Mouse (Mus musculus) liver, embryonic 15.5 days (tissue): ENCODE data around the gene Slc38a2. TPM values are rescaled to one million over a fixed set of nuclear protein-coding genes. Genes with fewer than 3 reads are reported as not detected.

ENCODE experiments used
- ATAC-seq: fragments of 200-750 bp; cut with Nextera tagmentation; 2 replicates; pipeline ENCODE4 v1.8.0; 2017; ENCODE audit warnings: moderate number of reproducible peaks, mild to moderate bottlenecking, moderate library complexity; ENCODE audit not compliant: insufficient read depth
- H3K27ac ChIP-seq: fragments of 300-500 bp; sonication (generic); replicated peaks from 2 replicates; pipeline ENCODE4 v1.5.1; 2015; ENCODE audit warnings: mild to moderate bottlenecking, inconsistent platforms
- H3K27me3 ChIP-seq: fragments of 300-500 bp; sonication (generic); 2 replicates; pipeline ENCODE4 v1.6.1; 2015; ENCODE audit warnings: mild to moderate bottlenecking, inconsistent platforms
- H3K36me3 ChIP-seq: fragments of 300-500 bp; sonication (generic); replicated peaks from 2 replicates; pipeline ENCODE4 v1.6.1; 2015; ENCODE audit warnings: moderate library complexity, mild to moderate bottlenecking, inconsistent platforms
- H3K4me1 ChIP-seq: fragments of 300-500 bp; sonication (generic); replicated peaks from 2 replicates; pipeline ENCODE4 v1.6.1; 2015; ENCODE audit warnings: inconsistent platforms
- H3K4me2 ChIP-seq: fragments of 300-500 bp; sonication (generic); 2 replicates; pipeline ENCODE4 v1.6.1; 2015; ENCODE audit warnings: moderate library complexity, mild to moderate bottlenecking, inconsistent platforms
- H3K4me3 ChIP-seq: fragments of 300-500 bp; sonication (generic); replicated peaks from 2 replicates; pipeline ENCODE4 v1.5.1; 2015; ENCODE audit warnings: mild to moderate bottlenecking, inconsistent platforms
- H3K9ac ChIP-seq: fragments of 300-500 bp; sonication (generic); 2 replicates; pipeline ENCODE4 v1.6.1; 2015; ENCODE audit warnings: moderate library complexity, mild to moderate bottlenecking, inconsistent platforms
- H3K9me3 ChIP-seq: fragments of 300-500 bp; sonication (generic); replicated peaks from 2 replicates; pipeline ENCODE4 v1.6.1; 2016; ENCODE audit warnings: inconsistent platforms
- WGBS: fragments of 180-500 bp; shearing (Covaris S2); methylation state at CpG from one replicate; pipeline ENCODE4 v1.1.7; 2015; ENCODE audit warnings: mixed read lengths; ENCODE audit not compliant: insufficient replicate concordance; 5-methylcytosine and 5-hydroxymethylcytosine counted together
- polyA plus RNA-seq: library from polyadenylated mRNA; unstranded; fragments of >200 nt; fragmentation: Nextera tagmentation; extraction: Ambion mirVana; gene quantifications from 2 replicates; pipeline ENCODE4 v1.2.1, GENCODE M21; 2015

The Slc38a2 gene
- polyA plus RNA-seq, 1 experiment from 2014 or later: 33.8 TPM

DNA sequence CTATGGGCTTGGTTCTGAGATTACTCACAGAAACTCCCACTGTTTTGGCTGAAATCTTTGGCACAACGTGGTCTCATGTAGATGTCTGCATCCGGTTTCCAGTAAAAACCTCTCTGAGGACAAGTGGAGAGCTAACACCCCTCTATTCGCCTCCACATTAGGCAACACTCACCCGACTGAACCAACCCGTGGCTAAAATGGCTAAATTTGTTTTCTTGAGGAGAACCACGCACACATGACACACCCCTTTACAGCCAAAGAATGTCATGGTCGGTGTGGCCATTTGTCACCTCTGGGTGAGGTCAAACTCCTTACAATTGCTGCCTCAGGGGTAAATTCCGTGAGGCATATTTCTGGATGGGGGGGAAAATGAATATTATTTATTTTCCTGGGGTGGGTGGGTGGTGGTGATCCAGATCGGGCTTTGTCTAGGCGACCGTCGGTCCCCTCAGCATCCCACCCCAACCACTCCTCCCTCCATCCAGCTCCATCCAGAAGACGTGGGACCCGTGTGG, 9.5 kb upstream of the Slc38a2 start:
- H3K27ac ChIP-seq: peak overlapping the region; percentile 93
- H3K4me2 ChIP-seq: peak overlapping the region; percentile 100
- WGBS: 19% methylated on average over 14 of the region's 14 CpGs
- no peaks in the 10 kb centered on the region for H3K36me3 ChIP-seq
- peak overlapping the region; percentile 84 for H3K9ac ChIP-seq
- H3K4me3 ChIP-seq: peak overlapping the region; percentile 83
- no peaks in the 10 kb centered on the region for H3K27me3 ChIP-seq
- H3K9me3 ChIP-seq: no peaks in the 10 kb centered on the region
- peaks cover 29% of the 10 kb centered on the region for H3K4me1 ChIP-seq
- peak; percentile 1; the same call in 1 of the 2 replicates for ATAC-seq

DNA sequence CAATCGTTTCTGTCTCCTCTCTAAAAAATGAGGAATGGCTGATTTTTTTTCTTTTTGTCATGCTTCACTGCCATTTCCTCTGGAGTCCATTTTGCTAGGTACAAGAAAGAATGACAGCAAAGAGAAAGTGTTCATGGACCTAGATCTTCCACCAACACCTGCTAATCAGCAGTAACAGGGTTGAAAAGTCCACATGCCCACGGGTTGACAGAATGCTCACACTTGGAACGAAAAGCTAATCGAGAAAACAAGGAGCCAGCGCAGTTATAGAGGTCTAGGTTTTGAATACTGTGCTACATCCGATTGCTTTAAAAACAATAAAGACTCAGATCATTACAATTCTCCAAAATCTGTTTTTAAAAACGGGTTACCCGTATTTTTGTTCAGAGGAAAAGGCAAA, 8.9 kb upstream of the Slc38a2 start:
- Histone ChIP-seq H3K4me2 (peak overlapping the region; percentile 100; the same call in 1 of the 2 replicates), H3K4me1 (peaks cover 29% of the 10 kb centered on the region), H3K27me3 (no peaks in the 10 kb centered on the region), H3K36me3 (no peaks in the 10 kb centered on the region), H3K4me3 (no peak overlapping the region), H3K9ac (peak overlapping the region; percentile 84; the same call in 1 of the 2 replicates), H3K27ac (peak overlapping the region; percentile 93; the same call in 1 of the 2 replicates), H3K9me3 (no peaks in the 10 kb centered on the region)
- 68% methylated on average over 8 of the region's 8 CpGs for WGBS
- ATAC-seq: no peak

DNA sequence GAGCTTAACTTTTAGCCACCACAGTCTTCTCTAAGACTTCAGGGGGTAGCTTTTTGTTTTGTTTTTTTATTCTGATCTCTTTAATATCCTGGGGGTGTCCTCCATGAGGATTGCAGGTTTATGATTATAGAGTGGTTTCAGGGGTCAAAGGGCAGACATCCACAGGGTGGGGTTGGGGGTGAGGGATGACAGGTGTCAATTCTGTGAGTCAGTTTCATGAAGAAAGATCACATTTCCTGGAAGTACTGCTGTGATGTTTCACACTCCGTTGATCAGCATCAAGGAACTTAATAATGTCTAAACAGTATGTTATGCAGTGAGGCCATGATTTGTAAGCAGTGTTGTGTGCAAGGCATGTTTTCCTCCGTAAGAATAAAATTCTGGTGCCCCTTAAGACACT, 8.4 kb upstream of the Slc38a2 start:
- H3K9ac ChIP-seq: no peak overlapping the region
- H3K9me3 ChIP-seq: no peaks in the 10 kb centered on the region
- no peak overlapping the region for H3K4me3 ChIP-seq
- H3K4me2 ChIP-seq: no peak overlapping the region
- H3K36me3 ChIP-seq: no peaks in the 10 kb centered on the region
- H3K27ac ChIP-seq: no peak overlapping the region
- no peaks in the 10 kb centered on the region for H3K27me3 ChIP-seq
- peaks cover 29% of the 10 kb centered on the region for H3K4me1 ChIP-seq
- 63% methylated on average over 2 of the region's 2 CpGs for WGBS
- no peak for ATAC-seq

DNA sequence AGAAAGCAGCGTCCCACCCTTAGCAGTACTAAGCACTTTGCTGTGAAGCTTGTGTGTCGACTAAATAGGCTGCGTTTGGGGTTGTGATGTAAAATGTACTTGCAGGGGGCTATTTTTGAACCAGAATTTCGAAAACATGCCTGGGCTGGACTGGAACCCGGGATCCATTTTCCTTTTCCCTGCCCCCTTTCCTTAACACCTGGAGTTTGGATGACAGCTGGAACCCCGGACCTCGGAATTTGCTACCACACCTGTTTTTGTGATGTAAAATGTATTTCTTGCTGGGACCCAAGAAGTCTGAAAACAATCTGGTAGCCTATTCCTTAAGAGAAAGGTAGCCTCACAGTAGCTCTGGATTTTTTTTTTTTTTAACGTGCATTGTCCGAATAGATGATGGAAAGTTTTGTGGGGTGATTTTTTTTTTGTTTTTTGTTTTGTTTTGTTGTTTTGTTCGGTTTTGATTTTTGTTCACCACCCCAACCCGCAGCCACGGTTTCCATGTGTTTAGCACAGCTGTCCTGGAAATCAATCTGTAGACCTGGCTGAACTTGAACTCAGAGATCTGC, 3.0 kb upstream of the Slc38a2 start:
- 71% methylated on average over 12 of the region's 12 CpGs for WGBS
- Histone ChIP-seq H3K9ac (no peak overlapping the region), H3K4me3 (no peak overlapping the region), H3K27ac (no peak overlapping the region), H3K27me3 (peaks cover 13% of the 10 kb centered on the region; the same call in 1 of the 2 replicates), H3K4me1 (peaks cover 18% of the 10 kb centered on the region), H3K4me2 (no peak overlapping the region), H3K36me3 (peaks cover 10% of the 10 kb centered on the region), H3K9me3 (no peaks in the 10 kb centered on the region)
- ATAC-seq: no peak

DNA sequence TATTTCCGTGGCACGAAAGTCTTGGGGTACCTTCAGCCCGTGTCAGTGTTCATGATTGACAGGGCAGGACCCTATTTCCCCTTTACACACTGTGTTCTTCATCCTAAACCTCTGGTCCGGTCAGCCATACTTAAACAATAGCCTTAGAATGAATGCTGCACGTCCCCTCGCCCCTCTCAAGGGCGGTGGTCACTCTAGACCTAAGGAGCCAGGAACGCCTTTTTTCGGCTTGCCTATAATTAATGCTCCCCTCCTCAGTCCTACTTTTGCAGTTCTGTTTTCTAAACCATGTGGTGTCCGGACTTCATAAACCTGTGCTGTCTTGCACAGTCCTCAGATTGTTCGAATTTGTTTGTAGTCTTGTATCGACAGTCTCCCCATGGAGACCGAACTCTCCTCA, 1.2 kb upstream of the Slc38a2 start:
- ATAC-seq: no peak
- peak overlapping the region; percentile 92 for H3K4me3 ChIP-seq
- peaks cover 13% of the 10 kb centered on the region; the same call in 1 of the 2 replicates for H3K27me3 ChIP-seq
- no peak overlapping the region for H3K27ac ChIP-seq
- peak overlapping the region; percentile 93 for H3K4me2 ChIP-seq
- peak overlapping the region; percentile 97; the same call in 1 of the 2 replicates for H3K9ac ChIP-seq
- H3K4me1 ChIP-seq: peaks cover 36% of the 10 kb centered on the region
- WGBS: 36% methylated on average over 13 of the region's 13 CpGs
- no peaks in the 10 kb centered on the region for H3K9me3 ChIP-seq
- H3K36me3 ChIP-seq: peaks cover 28% of the 10 kb centered on the region

DNA sequence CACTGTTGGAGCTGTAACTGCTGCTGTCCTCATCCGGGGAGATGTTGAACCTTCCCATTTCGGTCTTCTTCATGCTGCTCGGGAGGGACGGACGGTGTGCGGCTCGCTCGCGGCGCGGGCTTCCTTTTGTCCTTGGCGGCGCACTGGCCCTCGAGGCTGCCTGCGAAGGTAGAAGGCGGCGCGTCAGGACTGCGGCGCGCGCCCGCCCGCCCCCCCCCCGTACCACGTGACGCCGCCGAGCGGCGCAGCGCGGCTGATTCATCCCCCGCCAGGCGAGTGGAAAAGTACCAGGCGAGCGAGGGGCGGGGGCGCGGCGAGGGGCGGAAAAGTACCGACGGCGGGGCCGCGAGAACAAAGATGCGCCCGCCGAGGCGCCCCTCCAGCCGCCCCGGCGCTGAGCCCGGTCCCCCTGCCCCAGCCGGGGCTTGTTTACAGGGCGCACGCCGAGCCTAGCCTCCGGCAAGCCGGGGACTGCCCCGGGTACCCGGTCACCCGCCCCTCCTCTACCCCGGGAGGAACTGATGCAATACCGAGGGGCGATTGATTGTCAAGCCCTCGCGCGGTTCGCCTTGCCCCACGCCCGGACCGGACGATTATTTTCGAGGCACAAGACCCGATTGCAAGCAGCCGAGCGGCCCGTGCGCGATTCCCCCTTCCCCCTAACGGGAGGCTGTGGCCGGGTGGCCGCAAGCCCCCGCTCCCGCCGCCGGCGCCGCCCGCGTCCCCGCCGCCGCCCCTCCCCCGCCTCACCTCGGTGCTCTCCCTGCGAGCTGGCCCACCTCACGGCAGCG, 677 bp downstream of the Slc38a2 start:
- Histone ChIP-seq H3K9me3 (no peaks in the 10 kb centered on the region), H3K4me3 (peak overlapping the region; percentile 92), H3K9ac (peak overlapping the region; percentile 97), H3K4me1 (peaks cover 39% of the 10 kb centered on the region), H3K27ac (peak overlapping the region; percentile 96), H3K4me2 (peak overlapping the region; percentile 93), H3K27me3 (peaks cover 13% of the 10 kb centered on the region; the same call in 1 of the 2 replicates), H3K36me3 (peaks cover 47% of the 10 kb centered on the region)
- ATAC-seq: peak; percentile 81
- under 1% methylated on average over 98 of the region's 101 CpGs for WGBS

DNA sequence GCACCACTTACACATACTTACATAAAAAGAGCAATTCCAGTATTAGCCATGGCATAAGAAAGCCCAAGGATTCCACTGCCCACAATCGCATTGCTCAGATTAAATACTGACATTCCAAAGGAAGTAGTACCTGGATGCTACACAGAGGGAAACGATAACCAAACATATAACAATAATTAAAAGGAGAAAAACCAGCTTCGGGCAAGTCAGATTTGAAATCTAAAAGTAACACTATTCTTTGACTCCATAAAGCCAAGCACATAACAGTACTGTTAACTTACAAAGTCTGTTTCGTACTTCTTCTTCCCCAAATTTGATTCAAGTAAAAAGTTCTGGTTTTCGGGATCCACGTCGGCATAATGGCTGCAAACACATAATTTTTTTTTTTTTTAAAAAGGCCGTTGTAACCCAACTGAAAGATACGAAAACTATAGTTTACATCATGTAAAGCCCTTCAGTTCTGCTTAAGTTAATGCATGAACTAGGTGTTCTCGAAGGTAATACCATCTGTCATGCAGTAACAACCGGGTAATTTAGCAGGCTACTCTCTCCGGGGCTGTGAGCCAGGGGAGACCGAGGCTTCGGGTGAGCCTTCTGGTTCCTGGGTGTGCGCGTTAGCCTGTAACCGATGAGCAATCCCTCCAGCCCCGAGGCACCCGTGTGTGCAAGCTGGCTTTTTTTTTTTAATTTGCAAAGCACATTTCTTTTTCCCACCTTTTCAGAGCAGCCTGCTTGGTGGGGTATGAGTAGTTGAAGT, 1.5 kb downstream of the Slc38a2 start:
- H3K4me2 ChIP-seq: peak overlapping the region; percentile 93
- H3K4me3 ChIP-seq: peak overlapping the region; percentile 92
- peaks cover 55% of the 10 kb centered on the region for H3K36me3 ChIP-seq
- peak overlapping the region; percentile 97 for H3K9ac ChIP-seq
- 0 out of 2 replicates have a peak, but pooled peaks have one; percentile 13 for ATAC-seq
- H3K27ac ChIP-seq: peak overlapping the region; percentile 96
- peaks cover 13% of the 10 kb centered on the region; the same call in 1 of the 2 replicates for H3K27me3 ChIP-seq
- H3K9me3 ChIP-seq: no peaks in the 10 kb centered on the region
- WGBS: 11% methylated on average over 19 of the region's 19 CpGs
- H3K4me1 ChIP-seq: peaks cover 39% of the 10 kb centered on the region

DNA sequence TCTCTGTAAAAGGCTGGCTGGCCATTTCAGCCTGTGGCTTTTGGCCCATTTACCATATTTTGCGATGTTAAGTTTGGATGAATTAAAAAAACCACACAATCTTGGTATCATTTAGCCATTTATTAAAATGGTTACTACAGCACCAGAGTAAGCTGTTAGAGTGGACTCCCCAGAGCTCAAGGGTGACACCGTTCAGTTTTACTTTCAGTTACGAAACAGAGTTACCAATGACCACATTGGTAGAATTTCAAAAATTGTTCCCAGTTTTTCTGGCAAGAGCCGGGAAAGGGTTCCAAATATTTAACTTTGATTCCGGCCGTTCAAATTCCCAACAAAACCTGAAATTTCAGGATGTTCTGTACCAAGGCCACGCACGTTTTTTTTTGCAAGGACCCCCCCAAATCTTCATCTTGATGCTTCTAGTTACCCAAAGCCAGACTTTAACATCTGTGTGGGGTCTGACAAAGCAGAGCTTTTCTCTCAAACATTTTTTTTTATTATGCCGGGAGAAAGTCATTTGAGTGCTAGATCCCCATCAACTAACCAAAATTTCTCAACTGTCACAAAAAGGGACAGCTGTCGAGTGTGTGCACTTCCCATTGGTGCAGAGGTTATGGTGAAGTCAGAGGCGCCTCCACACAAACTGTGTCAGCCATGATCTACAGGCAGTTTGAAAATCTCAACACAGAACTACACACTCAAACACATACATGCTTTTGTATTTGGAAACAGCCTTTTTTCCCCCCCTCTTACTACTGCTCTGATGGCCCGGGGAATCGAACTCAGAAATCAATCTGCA, 2.8 kb downstream of the Slc38a2 start:
- Histone ChIP-seq H3K4me3 (peak overlapping the region; percentile 92), H3K27ac (peak overlapping the region; percentile 29), H3K4me2 (peak overlapping the region; percentile 93), H3K9ac (peak overlapping the region; percentile 97; the same call in 1 of the 2 replicates), H3K4me1 (peaks cover 48% of the 10 kb centered on the region), H3K27me3 (peaks cover 5% of the 10 kb centered on the region; the same call in 1 of the 2 replicates), H3K9me3 (no peaks in the 10 kb centered on the region), H3K36me3 (peaks cover 69% of the 10 kb centered on the region)
- ATAC-seq: no peak
- 65% methylated on average over 13 of the region's 13 CpGs for WGBS

DNA sequence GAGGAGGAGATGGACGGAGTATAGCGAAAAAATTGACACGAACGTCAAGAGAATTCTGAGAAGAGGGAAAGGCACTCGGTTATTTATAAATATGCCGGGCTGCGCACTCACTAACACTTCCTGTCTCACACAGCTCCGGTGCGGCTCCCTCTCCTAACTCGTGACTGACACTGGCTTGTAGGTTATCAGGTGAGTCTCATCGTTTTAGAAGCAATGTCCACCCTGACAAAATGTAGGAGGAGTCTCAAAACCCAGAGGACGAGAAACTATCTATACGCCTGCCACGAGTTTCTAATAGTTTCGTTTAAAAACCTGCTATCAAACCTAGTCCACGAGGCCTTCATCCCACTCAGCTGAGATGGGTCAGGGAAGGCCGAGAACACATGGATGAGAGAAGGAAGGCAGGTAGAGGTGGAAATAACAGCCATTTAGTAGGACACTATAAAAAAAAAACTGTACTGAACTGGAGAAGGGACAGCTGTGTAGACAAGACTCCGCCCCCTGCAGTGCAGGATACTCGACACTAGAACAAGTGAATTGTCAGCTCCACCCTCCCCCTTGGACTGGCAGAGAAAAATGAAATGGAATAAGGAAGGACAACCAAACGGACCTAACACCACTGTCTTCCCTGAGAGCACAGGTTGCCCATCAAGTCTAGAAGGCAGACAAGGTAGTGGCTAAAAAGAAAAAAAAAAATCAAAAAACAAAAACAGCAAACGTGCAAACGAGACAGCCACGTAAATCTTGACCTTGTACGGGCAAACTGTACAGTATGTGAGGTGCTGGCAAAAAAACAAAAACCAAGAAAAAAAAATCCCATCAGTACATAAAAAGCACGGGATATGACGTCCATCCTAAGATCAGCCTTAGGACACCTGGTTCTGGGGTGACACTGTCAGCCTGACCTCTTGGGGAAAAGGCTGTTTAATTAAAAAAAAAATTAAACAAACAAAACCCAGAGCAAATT, 3.8 kb downstream of the Slc38a2 start:
- Histone ChIP-seq H3K4me1 (peaks cover 45% of the 10 kb centered on the region), H3K9me3 (no peaks in the 10 kb centered on the region), H3K27me3 (0 out of 2 replicates have a peak, but pooled peaks cover 3% of the 10 kb centered on the region), H3K9ac (no peak overlapping the region), H3K36me3 (peaks cover 78% of the 10 kb centered on the region), H3K4me2 (peak overlapping the region; percentile 93), H3K27ac (0 out of 2 replicates have a peak overlapping the region, but pooled peaks have one; percentile 1), H3K4me3 (peak overlapping the region; percentile 92; the same call in 1 of the 2 replicates)
- WGBS: 76% methylated on average over 26 of the region's 26 CpGs
- ATAC-seq: no peak
